Mouse (Mus musculus) ES-CJ7 (cell line): ENCODE results near the gene Erg.

Experiments
- DNase-seq: peaks from one replicate; pipeline ENCODE4 v3.0.0; 2011; ENCODE audit warnings: low read depth, low spot score

The Erg gene

GRCm38 (mm10) chr16:95390787-95391186 is 195.6 kb downstream of the Erg start:
- DNase-seq: no peak

- no peak for DNase-seq
These were observed 197.4 kb downstream of the Erg start for GRCm38 (mm10) chr16:95388811-95389529.

GRCm38 (mm10) chr16:95388292-95388691 is 198.1 kb downstream of the Erg start:
- no peak for DNase-seq

- DNase-seq: no peak
These were observed 199.4 kb downstream of the Erg start for GRCm38 (mm10) chr16:95387008-95387407.

GRCm38 (mm10) chr16:95385299-95385973 is 201.0 kb downstream of the Erg start:
- DNase-seq: no peak

- no peak for DNase-seq
These were observed 201.7 kb downstream of the Erg start for GRCm38 (mm10) chr16:95384590-95385148.

- no peak for DNase-seq
These were observed 204.1 kb downstream of the Erg start for GRCm38 (mm10) chr16:95382251-95382650.

- DNase-seq: no peak
These were observed 209.6 kb downstream of the Erg start for GRCm38 (mm10) chr16:95376834-95377233.

- DNase-seq: no peak
These were observed 210.0 kb downstream of the Erg start for GRCm38 (mm10) chr16:95376364-95376763.

GRCm38 (mm10) chr16:95374646-95375045 is 211.7 kb downstream of the Erg start:
- DNase-seq: no peak

- DNase-seq: no peak
These were observed 213.4 kb downstream of the Erg start for GRCm38 (mm10) chr16:95372960-95373359.

GRCm38 (mm10) chr16:95371713-95372112 is 214.7 kb downstream of the Erg start:
- DNase-seq: no peak

GRCm38 (mm10) chr16:95366989-95367765 is 219.2 kb downstream of the Erg start:
- DNase-seq: no peak

GRCm38 (mm10) chr16:95365214-95365613 is 221.2 kb downstream of the Erg start:
- DNase-seq: no peak

GRCm38 (mm10) chr16:95363632-95364465 is 222.5 kb downstream of the Erg start:
- no peak for DNase-seq

GRCm38 (mm10) chr16:95361950-95362349 is 224.4 kb downstream of the Erg start:
- no peak for DNase-seq

GRCm38 (mm10) chr16:95360940-95361489 is 225.4 kb downstream of the Erg start:
- DNase-seq: no peak

- DNase-seq: no peak
These were observed 226.1 kb downstream of the Erg start for GRCm38 (mm10) chr16:95360214-95360850.

GRCm38 (mm10) chr16:95356962-95357955 is 229.1 kb downstream of the Erg start:
- no peak for DNase-seq
